Mouse (Mus musculus): ENCODE results near the gene Rbm15b.

Rbm15b gene

DNA sequence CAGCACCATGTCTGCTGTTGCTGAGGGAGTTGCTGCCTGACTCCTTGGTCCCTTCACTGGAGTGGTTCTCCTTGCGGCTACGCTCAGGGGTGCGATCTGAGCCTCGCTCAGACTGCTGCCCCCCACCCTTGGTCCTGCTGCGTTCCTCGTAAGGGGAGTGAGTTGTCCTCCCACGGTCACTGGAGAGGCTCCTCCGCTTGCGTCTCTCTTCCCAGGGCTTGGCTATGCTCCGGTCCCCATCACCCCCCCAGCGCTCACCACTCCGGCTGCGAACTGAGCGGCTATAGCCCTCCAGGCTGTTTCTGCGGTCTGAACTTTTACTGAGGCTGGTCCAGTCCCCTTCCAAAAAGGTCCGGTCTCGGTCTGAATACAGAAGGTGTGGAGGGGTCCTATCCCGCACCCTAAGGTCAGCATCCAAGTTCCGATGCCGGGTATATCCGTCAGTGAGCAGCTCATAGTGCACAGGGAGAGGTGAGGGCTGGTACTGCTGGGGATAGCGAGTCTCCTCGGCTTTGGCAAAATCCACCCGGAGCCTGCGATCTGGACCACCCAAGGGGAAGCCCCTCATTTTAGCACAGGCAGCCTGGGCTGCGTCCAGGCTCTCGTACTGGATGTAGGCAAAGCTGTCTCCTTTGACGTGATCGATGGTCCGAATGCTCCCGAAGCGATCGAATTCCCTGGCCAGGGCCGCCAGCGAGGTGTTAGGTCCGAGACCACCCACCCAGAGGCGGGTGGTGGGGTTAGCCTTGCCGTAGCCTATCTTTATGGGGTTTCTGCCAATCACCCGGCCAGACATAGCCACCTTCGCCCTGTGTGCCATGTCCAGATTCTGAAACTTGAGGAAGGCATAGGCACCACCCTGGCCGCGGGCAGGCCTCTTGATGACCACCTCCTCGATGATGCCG lies 2.0 kb downstream of the Rbm15b start:
- DNase-seq (ENCODE audit: low spot score in 2 of 2), result no peak

DNA sequence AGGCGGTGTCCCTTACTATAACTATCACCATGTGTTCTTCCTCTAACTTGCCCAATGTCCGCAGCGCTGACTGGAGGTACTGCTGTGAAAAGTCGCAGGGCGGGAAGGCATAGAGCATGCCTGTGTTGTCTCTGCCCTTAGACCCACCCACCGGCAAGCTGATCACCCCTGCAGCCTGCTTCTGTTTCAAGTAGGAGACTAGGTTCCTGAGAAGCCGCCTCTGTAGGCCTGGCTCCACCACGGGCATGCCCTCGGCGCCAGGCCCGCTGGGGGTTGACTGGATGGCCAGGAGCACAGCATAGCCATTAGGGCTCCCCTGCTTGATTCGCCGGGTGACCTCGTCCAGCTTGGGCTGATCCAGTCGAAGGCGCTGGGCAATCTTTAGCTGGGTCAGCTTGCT lies 2.9 kb downstream of the Rbm15b start:
- no peak for DNase-seq (ENCODE audit: low spot score in 2 of 2)

DNA sequence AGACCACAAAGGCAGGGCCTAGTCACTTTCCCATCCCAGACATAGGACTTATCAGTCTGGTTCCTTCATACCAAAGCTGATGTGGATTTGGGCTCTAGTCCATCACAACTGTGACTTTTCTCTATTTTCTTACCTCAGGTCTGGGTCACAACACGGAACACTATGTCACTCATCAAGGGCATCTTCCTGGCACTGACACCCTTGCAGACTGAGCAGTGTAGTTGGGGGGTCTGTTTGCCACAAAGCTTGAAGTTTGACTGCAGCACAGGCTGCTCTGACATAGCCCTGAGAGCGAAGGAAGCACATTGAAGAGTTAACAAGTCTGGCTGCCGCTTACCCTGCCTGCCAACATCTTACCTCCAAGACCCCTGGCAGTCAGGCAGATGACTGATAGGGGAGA lies 4.1 kb downstream of the Rbm15b start:
- DNase-seq (ENCODE audit: low spot score in 2 of 2), result no peak

DNA sequence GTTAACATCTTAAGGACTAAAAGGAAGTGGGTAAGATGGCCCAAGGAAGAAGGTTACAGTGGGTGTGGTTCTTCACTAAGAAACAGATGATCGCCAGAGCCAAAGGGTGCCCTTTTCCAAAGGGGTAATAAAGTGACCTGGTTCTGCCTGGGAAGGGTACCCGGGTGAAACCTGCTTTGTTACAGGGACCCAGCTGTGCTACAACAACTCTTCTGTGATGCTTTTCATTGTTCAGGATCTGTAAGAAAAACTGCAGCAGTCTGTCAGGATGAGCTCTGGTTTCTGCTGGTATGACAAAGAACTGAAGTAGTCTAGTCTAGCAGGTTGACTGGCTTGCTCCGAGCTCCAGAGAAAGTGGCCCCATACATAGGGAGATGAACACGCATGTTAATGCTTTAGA lies 5.1 kb downstream of the Rbm15b start:
- DNase-seq (ENCODE audit: low spot score in 2 of 2), result no peak

GRCm38 (mm10) chr9:106881071-106881755 lies 6.0 kb downstream of the Rbm15b start:
- DNase-seq (ENCODE audit: low spot score in 2 of 2), result no peak

GRCm38 (mm10) chr9:106879471-106879870 lies 7.8 kb downstream of the Rbm15b start:
- no peak for DNase-seq (ENCODE audit: low spot score in 2 of 2)

DNA sequence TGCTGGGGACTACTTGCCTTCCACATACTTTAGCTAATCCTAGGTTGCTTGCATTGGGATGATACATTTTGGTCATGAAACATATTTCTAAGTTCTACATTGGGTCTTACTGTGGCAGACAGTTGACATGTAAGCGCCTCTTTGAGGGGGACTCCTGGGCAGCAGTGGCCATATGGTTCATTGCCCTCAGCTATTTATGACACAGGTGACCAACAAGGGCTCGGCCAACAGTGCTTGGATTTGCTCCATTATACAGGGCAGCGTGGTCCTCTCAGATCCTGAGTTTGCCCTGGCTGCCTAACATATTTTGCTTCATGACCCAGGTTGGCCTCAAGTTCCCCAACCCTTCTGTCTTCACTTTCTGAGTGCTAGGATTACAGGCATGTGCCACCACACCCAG lies 10.6 kb downstream of the Rbm15b start:
- no peak for DNase-seq (ENCODE audit: low spot score in 2 of 2)

DNA sequence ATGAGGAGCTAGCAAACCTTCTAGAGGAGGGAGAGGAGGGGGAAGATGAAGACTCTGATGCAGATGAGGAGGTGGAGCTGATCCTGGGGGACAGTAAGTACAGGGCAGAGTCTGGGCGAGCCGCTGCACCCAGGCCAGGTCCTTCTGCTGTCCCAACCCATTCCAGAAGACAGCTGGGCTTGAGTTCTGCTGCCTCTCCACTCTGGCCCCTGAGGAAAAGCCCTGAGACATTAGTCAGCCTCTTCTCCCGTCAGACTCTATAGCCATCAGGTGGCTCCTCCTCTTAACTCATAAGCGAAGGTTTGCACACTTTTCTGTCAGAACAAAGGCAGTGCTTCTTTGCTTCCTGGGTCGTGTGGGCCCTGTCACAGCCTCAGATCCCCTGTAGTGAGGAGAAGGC lies 13.0 kb downstream of the Rbm15b start:
- no peak for DNase-seq (ENCODE audit: low spot score in 2 of 2)

- no peak for DNase-seq (ENCODE audit: low spot score in 2 of 2)
Measured at GRCm38 (mm10) chr9:106858036-106858435, 29.2 kb downstream of the Rbm15b start.

DNA sequence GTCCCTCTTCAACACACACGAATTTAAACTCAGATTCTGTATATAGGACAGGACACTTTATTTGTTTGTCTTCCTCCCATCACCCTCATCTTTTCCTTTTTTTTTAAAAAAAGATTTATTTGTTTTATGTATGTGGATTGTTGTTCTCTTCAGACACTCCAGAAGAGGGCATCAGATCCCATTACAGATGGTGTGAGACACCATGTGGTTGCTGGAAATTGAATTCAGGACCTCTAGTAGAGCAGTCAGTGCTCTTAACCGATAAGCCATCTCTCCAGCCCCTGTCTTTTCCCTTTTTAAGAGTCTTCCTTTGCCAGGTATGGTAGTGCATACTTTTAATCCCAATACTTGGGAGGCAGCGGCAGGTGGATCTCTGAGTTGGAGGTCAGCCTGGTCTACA lies 30.6 kb downstream of the Rbm15b start:
- DNase-seq (ENCODE audit: low spot score in 2 of 2), result no peak

- no peak for DNase-seq (ENCODE audit: low spot score in 2 of 2)
Measured at GRCm38 (mm10) chr9:106842800-106843199, 44.4 kb downstream of the Rbm15b start.

DNA sequence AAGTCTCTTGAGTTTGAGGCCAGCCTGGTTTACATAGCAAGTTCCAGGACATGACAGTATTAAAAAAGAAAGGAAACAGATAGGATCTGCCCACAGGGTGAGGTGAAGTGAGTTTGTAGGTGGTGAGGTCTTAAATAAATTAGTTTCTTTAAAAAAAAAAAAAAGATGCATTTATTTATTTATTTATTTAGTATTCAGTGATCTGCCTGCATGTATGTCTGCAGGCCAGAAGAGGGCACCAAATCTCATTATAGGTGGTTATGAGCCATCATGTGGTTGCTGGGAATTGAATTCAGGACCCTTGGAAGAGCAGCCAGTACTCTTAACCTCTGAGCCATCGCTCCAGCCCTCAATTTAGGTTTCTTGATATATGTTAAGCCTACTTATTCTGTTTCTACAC lies 46.7 kb downstream of the Rbm15b start:
- no peak for DNase-seq (ENCODE audit: low spot score in 2 of 2)
